Mouse (Mus musculus) stomach, postnatal 0 days (tissue): ENCODE data around the gene Fcer1g.

ENCODE experiments used
- CTCF ChIP-seq: IDR thresholded peaks from 2 replicates; pipeline ENCODE4 v1.5.1; 2016; ENCODE audit warnings: antibody characterized with exemption, low read depth, mild to moderate bottlenecking, moderate library complexity
- EP300 ChIP-seq: optimal IDR thresholded peaks from 2 replicates; pipeline ENCODE3; 2016; ENCODE audit warnings: antibody characterized with exemption

- no peak for TF ChIP-seq CTCF
- no peak for TF ChIP-seq EP300
These were observed 6.3 kb downstream of the Fcer1g start for GRCm38 (mm10) chr1:171227879-171228278.
